Mouse (Mus musculus) monocyte, adult 2 months (primary cell): ENCODE data around the gene Crmp1.

Source experiments
- DNase-seq, 2 experiments: peaks; one replicate each; pipeline ENCODE4 v3.0.0; 2022; ENCODE audit warnings: low spot score in 2 of 2, low read depth in 1 of 2

The Crmp1 gene

DNA sequence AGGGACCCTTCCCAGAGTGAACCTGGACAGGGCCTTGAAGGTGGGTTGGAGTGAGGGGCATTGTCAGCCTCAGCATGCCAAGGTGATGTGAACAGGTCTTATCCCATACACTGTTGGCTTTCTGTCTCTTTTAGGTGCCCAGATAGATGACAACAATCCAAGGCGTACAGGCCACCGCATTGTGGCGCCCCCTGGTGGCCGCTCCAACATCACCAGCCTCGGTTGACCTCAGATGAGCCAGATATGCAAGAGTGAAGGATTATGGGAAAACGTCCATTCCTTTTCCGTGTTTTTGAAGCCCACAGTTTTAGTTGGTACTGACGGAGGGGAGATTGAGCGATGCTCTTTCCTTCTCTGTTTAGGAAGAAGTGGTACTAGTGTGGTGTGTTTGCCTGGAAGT is 49.2 kb downstream of the Crmp1 start:
- DNase-seq: no peak

DNA sequence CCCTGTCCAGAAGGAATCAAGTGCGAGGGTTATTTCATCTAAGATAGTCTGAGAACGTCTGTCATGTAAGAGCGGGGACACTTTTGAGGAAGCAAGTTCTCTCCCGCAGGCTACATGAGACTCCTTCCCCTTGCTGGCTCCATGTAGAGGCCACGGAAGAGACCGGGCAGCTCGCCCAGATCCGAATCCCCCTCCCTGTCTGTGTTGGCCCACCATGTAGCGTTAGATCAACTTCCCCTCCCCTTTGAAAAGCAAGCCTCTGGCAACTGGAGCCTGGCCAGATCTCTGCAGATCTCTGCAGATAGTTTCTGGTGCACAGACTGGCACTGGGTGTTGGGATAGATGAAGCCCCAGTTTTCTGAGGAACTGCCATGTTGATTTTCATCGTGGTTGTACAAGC is 55.0 kb downstream of the Crmp1 start:
- no peak for DNase-seq

DNA sequence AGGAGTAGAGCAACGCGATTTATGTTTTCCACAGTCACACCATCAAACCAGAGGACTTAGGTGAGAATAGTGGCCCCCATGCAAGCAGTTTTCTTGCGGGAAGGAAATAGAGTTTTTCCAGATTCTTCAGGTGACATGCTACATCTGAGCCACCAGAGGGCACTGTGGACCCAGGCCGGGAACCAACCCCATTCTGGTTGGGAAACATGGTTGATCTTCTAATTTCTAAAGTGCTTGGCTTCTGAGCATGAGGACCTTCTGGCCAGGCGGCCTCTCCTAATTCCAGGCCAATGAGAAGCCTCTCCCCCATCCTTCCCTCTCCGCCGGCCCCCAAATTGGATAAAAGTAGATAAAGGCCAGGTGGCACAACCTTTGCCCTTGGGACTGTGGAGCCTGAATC is 56.6 kb downstream of the Crmp1 start:
- DNase-seq: no peak

DNA sequence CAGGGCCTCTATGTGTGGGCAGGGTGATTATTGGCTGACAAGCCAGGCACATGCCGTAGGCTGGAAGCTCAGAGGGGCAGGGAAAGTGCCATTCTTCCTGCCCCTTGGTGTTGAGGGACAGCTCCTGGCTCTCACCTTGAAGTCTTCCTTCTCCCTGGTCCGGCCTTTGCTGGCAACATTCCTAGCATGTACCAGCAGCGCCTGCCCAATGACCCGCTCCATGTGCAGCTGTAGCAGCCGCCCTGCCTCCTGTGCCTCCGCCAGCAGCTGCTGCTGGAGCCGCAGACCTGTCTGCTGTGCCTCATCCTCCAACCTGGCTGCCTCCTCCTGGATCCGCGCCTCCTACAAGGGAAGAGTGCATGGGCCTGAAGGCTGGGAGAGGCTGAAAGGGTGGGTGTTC is 68.3 kb downstream of the Crmp1 start:
- DNase-seq: no peak

DNA sequence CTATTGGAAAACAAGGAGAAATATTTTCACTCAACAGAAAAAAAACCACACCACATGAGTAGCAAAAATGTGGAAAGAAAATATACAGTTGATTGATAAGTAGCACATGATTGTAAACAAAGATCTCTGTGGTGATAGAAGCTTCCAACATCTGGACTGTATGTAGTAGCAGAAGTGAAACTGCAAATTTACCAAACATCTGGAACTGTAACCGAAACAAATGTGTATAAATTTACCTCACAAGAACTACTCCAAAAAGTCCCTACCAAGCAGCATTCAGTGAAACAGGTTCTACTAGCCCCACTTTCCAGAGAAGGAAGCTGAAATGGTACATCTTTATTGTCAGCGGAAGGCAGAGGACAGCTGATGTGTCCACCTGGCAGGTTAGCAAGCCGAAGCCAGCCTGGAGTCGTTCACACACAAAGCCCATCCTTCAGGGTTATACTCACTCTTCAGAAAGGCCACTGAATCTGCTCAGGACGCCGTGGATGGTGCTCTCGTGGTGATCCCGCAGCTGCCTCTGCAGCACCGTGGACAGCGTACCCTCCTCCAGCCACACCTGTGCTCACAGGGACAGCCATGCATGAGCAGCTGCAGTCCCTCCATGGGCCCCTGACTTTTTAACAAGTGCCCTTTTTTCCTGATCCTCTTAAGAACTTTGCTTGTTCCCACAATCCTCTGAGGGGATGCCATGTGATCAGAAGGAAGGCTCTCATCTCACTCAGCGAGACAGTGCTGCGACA is 71.4 kb downstream of the Crmp1 start:
- no peak for DNase-seq

DNA sequence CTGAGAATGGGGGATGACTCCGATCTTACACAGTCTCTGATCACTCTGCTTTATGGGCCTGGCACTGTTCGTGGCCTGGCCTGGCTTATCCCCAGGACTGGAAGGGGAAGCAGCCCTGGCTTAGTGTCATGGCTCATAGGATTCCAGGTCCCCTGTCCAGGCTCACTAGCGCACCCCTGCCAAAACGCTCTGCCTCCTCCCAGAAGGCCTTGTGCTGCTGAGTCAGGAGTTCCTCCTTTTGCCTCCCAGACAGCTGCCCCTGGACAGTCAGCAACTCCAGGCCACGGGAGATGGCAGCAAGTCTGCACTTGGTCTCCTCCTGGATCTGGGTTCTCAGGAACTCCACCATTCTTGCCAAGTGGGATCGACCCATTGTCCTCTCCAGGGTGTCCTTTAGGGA is 77.0 kb downstream of the Crmp1 start:
- no peak for DNase-seq

DNA sequence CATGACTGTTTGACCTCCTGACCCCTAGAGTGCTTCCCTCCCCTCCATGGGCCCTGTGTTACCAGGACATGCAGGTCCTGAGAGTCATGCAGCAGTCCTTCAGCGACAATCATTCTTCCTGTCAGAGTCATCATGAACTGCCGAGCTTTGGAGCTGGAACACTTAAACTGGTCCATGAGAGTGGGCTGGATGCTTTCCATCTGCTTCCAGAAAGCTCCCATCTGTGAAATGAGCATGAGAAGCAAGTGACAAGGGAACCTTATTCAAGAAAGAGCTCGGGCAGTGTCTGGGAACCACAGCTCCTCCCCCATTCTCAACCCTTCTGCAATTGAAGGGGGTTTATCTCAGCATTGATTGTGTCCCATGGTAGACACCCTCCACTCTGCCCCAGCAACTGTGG is 78.4 kb downstream of the Crmp1 start:
- DNase-seq: no peak

DNA sequence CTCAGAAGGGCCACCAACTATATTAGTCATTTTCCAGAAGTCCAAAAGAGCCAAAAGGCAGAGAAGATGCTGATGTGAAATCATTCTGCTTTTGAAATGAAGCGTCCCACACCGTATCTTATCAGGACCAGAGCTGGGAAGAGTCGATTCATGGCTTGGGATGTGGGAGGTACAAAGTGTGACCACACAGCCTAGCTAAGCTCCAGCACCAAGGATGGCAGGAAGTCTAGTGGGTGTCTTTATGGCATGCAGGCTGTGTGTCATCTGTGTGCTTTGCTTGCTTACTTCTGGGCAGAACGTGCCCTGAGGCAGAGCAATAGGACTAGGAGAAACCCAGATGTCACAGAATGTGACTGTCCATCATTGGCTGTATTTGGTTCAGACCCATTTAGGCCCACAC is 79.0 kb downstream of the Crmp1 start:
- no peak for DNase-seq

DNA sequence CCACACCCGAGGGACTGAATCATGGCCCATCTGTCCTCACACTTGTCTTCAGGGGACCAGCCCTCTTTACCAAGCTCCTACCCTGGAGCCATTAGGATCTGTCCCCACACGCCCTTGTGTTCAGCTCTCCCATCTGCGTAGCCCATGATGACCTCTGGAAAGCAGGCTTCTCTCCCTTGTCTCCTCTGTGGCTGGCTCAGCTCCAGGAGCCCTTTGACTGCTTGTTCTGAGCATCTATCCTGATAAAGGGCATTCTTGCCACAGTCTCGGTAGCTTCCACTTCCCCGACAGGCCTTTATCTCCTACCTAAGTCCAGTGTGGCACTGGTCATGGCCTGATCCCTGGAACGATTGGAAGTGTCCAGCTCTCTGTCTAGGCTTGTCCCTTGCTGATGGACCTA is 84.9 kb downstream of the Crmp1 start:
- DNase-seq: no peak

DNA sequence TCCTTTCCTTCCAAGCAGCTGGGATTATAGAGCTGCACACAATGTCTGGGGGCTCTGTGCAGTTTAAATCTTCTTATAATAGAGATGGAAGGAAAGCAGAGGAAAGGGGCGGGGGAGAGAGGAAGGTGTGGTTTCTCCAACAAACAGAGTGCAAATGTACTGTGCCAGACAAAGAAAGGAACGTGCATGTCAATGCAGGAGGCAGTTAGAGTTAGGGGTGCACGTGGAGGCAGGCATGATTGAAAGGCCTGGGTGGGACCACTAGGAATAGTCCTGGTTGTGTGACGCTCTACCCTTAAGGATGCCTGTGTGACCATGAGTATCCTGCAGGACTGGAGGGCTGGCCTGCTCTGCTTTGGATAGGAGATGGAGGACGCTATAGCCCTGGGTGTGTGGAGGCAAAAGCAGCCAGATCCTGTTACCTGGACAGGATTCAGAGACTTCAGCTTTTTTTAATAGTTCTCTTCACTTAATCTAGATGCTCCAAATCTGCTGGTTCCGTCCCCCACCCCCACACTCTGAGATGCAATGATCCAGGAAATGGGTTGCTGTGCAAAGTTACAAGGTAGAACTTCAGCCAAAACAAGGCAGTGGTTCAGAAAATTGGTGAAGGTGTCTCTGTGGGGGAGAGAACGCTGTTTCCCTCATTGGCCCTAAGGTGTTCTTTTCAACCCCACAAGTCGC is 88.9 kb downstream of the Crmp1 start:
- DNase-seq: no peak

DNA sequence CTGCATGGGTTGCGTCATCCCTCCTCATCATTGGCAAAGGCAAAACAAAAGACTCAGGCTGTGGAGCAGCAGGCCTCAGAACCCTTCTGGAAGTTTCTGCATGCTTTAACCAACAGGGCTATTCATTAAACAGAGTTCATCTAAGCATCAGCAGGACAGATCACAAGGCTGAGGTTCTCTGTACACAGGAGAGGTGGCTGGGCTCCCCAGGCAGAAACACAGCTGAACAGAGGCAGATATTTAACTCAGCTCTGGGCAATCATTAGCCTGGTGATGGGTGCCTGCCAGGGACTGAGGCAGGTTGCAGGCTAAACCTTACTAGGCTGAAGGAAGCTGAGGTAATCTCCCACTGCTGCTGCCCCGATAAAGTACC is 89.4 kb downstream of the Crmp1 start:
- DNase-seq: no peak

DNA sequence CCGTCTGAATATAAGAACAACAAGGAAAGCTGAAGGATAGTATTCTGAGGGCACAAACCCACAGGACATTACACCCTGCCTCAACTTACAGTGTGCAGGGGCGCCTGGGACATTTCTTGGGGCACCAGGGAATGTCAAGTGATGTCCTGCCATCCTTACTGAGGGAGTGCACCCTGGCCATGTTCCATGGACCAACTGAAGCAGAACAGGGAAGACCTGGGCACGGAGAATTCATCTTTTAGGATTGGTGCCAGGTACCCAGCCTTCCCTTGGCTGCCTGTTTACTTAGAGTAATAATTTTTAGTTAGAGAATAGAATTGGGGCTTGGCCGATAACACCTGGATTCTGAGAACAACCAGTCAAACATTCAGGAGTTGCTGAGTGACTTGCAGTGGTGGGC is 90.3 kb downstream of the Crmp1 start:
- no peak for DNase-seq

DNA sequence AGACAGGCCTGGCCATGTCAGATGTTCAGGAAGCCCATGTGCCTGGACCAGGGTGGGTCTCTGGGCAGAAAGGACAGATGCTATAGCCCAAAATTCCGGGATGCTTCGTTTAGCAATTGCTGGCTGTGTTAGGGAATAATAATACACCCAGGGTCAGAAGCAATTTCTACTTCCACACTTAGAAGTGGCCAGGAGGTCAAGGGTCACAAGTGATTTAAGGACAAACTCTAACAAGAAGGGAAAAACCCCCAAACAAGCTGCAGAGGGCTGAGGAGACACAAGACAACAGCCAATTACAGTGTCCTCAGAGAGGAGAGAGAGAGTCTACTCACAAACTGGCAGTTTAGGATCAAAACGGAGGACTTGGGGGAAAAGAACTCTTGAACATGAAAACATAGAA is 93.3 kb downstream of the Crmp1 start:
- no peak for DNase-seq

DNA sequence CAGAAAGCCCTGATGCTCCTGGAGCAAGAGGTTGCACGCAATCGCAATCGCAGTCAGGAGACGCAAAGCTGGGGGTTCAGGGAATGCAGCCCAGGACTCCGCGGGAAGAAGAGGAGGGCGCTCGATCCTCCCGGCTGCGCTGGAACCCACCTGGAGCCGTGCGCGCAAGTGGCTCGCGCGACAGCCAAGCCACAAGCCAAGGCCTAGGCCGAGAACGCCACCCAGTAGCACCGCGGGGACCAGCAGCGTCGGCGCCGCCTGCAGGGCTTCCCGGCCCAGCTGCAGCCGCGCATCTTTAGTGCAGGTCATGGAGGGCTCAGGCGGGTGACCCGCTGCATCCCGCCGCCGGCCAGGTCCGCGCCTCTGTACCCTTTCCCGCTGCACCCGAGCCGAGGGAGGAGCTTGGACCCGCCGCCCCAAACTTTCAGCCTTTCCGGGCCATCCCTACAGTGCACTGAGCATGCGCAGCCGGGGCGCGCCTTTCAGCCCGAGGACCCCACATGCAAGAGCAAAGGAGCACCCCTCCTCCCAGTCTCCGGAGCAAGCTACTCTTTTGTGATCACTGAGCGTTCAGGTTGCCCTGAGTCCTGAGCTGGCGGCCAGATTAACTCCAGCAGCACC is 94.9 kb downstream of the Crmp1 start, which contains the start of gene Evc:
TSS of gene Evc (minus strand) at position 410 of the 621 bp plus-strand sequence.
- no peak for DNase-seq

DNA sequence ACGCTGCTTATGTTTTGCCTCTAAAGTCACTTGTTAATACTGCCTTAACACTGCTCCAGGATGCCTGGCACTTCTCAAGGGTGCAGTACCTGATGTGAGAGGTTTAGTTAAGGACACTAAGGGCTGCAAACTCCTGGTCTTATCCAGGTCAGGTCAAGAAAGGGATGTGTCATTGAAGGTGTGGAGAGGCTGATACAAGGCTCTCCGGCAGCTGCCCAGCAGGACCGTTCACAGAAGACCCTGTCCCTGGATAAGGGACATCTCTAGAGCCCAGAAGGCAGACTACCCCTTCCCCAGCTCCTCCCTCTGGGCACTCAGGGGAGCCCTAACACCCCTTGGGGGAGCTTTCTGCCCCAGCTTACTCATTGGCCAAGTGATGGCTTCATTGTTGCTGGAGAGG is 96.0 kb downstream of the Crmp1 start:
- no peak for DNase-seq

DNA sequence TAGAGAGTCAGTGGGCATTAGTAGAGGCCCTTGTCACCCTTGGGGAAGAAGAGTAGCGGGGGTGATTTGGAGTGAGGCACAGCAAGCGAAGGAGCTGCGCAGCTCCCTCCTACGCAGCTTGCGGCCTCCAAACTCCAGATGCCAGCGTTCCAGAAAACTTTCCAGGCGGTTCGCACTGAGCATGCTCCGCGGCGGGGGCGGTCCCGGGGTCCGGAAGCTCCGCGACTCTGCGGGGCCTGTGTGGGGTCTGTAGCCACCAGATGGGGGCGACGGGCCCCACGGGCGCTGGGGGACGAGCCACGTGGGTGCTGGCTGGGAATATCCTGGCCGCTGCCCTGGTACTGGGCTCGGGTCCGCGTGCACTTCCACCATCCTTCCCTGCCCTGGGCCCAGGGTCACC is 96.5 kb downstream of the Crmp1 start, which contains the start of gene Evc2:
TSS of gene Evc2 (plus strand) at position 212 of the 400 bp plus-strand sequence.
- no peak for DNase-seq
